Mouse (Mus musculus): ENCODE data around the gene Mrc2. TPM values are rescaled to one million over a fixed set of nuclear protein-coding genes. Genes with fewer than 3 reads are reported as not detected.
A peak's percentile ranks its signal among the peaks of the same experiment; 100 is the strongest.

Gene Mrc2
- polyA plus RNA-seq, 1 experiment from 2014 or later: 3.4 TPM

DNA sequence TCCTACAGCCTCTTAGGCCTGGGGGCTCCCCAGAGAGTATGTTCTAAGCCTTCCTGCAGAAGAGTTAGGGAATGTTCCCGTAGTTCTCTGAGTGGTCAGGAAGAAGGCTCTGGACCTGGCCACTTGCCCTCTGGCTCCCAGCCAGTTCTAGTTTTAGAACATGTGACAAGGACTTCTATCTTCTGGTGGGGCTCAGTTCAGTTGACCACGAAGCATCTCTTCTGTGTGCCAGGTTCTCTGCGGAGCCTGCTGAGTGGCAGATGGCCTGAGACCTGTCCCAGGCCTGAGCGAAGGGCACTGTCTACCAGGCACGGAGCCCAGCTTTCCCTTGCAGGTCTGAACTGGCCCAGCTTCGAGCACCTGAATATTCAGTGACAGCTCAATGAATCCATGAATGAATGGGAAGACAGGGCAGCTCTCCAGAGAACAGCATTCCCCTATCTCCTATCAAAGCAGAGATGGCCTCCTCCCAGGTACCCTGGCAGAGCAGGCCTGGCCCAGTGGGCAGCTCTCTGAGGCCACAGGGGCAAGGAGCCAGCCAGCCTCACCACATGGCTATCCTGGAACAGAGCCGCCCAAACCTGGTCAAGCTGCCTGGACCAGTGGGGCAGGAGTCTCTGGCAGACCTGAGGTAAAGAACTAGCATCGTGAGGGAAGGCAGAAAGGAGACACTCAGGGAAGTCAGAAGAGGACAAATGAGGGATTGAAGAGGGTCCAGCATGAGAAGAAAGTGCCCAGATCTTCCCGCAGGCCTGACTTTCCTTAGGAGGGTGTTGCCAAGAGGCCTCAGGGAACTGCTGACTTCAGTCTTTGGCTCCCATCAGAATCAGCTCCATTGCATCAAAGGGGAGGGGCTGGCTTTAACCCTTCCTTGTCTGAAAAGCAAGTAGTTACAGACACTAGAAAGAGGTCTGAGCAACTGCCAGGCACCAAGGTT lies 60.8 kb downstream of the Mrc2 start:
- H3K4me2 ChIP-seq (replicated peaks): no peak overlapping the region
- no peak overlapping the region for H3K4me3 ChIP-seq (replicated peaks; ENCODE audit: low read length)
- no peaks in the 10 kb centered on the region for H3K9me3 ChIP-seq (ENCODE audit: control insufficient read depth, low read length)
- no peaks in the 10 kb centered on the region for H3K27me3 ChIP-seq (ENCODE audit: control insufficient read depth, insufficient read depth, low read length)
- H3K36me3 ChIP-seq (replicated peaks; ENCODE audit: control insufficient read depth, insufficient read depth): no peaks in the 10 kb centered on the region
- no peak for DNase-seq (ENCODE audit: low spot score)
- no peaks in the 10 kb centered on the region for H3K4me1 ChIP-seq (replicated peaks; ENCODE audit: control insufficient read depth, insufficient read depth, low read length)
- H3K27ac ChIP-seq: no peak overlapping the region
- WGBS: 57% methylated on average over 9 of the region's 9 CpGs
- ATAC-seq (ENCODE audit: low FRiP score): no peak
- H3K9ac ChIP-seq: no peak overlapping the region

DNA sequence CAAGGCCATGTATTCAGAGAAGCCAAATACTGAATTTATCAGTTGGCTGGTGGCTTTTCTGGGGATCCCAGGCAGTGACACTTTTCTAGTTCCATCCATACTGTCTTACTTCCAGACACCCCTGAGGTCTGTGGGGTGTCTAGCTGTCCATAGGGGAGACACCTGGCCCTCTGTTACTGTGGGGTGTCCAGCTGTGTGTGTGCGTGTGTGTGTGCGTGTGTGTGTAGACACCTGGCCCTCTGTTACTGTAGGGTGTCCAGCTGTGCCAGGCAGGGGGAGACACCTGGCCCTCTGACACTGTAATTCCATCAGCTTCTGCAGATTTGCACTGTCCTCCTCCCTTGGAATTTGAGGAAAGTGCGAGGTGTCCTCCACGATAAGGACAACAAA lies 61.4 kb downstream of the Mrc2 start:
- Histone ChIP-seq H3K4me3 (replicated peaks; ENCODE audit: low read length) (no peak overlapping the region), H3K36me3 (replicated peaks; ENCODE audit: control insufficient read depth, insufficient read depth) (no peaks in the 10 kb centered on the region), H3K27me3 (ENCODE audit: control insufficient read depth, insufficient read depth, low read length) (no peaks in the 10 kb centered on the region), H3K9ac (no peak overlapping the region), H3K27ac (no peak overlapping the region), H3K9me3 (ENCODE audit: control insufficient read depth, low read length) (no peaks in the 10 kb centered on the region), H3K4me2 (replicated peaks) (no peak overlapping the region), H3K4me1 (replicated peaks; ENCODE audit: control insufficient read depth, insufficient read depth, low read length) (no peaks in the 10 kb centered on the region)
- 88% methylated on average over 4 of the region's 4 CpGs for WGBS
- ATAC-seq (ENCODE audit: low FRiP score) (no peak), DNase-seq (ENCODE audit: low spot score) (no peak)

GRCm38 (mm10) chr11:105356301-105356700 lies 63.9 kb downstream of the Mrc2 start:
- WGBS: 78% methylated on average over 7 of the region's 7 CpGs
- Histone ChIP-seq H3K27ac (no peak overlapping the region), H3K9ac (no peak overlapping the region), H3K36me3 (replicated peaks; ENCODE audit: control insufficient read depth, insufficient read depth) (no peaks in the 10 kb centered on the region), H3K4me2 (replicated peaks) (no peak overlapping the region), H3K4me3 (replicated peaks; ENCODE audit: low read length) (no peak overlapping the region), H3K27me3 (ENCODE audit: control insufficient read depth, insufficient read depth, low read length) (no peaks in the 10 kb centered on the region), H3K4me1 (replicated peaks; ENCODE audit: control insufficient read depth, insufficient read depth, low read length) (no peaks in the 10 kb centered on the region), H3K9me3 (ENCODE audit: control insufficient read depth, low read length) (no peaks in the 10 kb centered on the region)
- no peak for DNase-seq (ENCODE audit: low spot score)
- no peak for ATAC-seq (ENCODE audit: low FRiP score)

GRCm38 (mm10) chr11:105362041-105362765 lies 69.8 kb downstream of the Mrc2 start:
- Histone ChIP-seq H3K27ac (no peak overlapping the region), H3K9ac (no peak overlapping the region), H3K9me3 (ENCODE audit: control insufficient read depth, low read length) (no peaks in the 10 kb centered on the region), H3K4me3 (replicated peaks; ENCODE audit: low read length) (no peak overlapping the region), H3K27me3 (ENCODE audit: control insufficient read depth, insufficient read depth, low read length) (no peaks in the 10 kb centered on the region), H3K36me3 (replicated peaks; ENCODE audit: control insufficient read depth, insufficient read depth) (no peaks in the 10 kb centered on the region), H3K4me2 (replicated peaks) (no peak overlapping the region), H3K4me1 (replicated peaks; ENCODE audit: control insufficient read depth, insufficient read depth, low read length) (peaks cover 24% of the 10 kb centered on the region)
- 83% methylated on average over 4 of the region's 4 CpGs for WGBS
- DNase-seq (ENCODE audit: low spot score): no peak
- ATAC-seq (ENCODE audit: low FRiP score): no peak

- Histone ChIP-seq H3K4me2 (replicated peaks) (peak overlapping the region; percentile 71), H3K27ac (peak overlapping the region; percentile 85)
- 2% methylated on average over 40 of the region's 40 CpGs for WGBS
Observed at GRCm38 (mm10) chr11:105362946-105363597, 70.6 kb downstream of the Mrc2 start.

GRCm38 (mm10) chr11:105363598-105364385 lies 71.3 kb downstream of the Mrc2 start:
- Histone ChIP-seq H3K4me3 (replicated peaks; ENCODE audit: low read length) (peak overlapping the region; percentile 43), H3K9ac (peak overlapping the region; percentile 77), H3K4me1 (replicated peaks; ENCODE audit: control insufficient read depth, insufficient read depth, low read length) (peaks cover 24% of the 10 kb centered on the region), H3K27me3 (ENCODE audit: control insufficient read depth, insufficient read depth, low read length) (no peaks in the 10 kb centered on the region), H3K36me3 (replicated peaks; ENCODE audit: control insufficient read depth, insufficient read depth) (no peaks in the 10 kb centered on the region), H3K9me3 (ENCODE audit: control insufficient read depth, low read length) (no peaks in the 10 kb centered on the region), H3K27ac (peak overlapping the region; percentile 85), H3K4me2 (replicated peaks) (peak overlapping the region; percentile 71)
- 16% methylated on average over 12 of the region's 12 CpGs for WGBS
- ATAC-seq (ENCODE audit: low FRiP score): peak; percentile 72
- DNase-seq (ENCODE audit: low spot score): peak; percentile 62

More at GRCm38 (mm10) chr11:105362946-105363597, 70.6 kb downstream of the Mrc2 start:
- H3K9ac ChIP-seq: peak overlapping the region; percentile 77
- peaks cover 24% of the 10 kb centered on the region for H3K4me1 ChIP-seq (replicated peaks; ENCODE audit: control insufficient read depth, insufficient read depth, low read length)
- peak overlapping the region; percentile 43 for H3K4me3 ChIP-seq (replicated peaks; ENCODE audit: low read length)
- peak; percentile 80 for ATAC-seq (ENCODE audit: low FRiP score)
- H3K36me3 ChIP-seq (replicated peaks; ENCODE audit: control insufficient read depth, insufficient read depth): no peaks in the 10 kb centered on the region
- H3K27me3 ChIP-seq (ENCODE audit: control insufficient read depth, insufficient read depth, low read length): no peaks in the 10 kb centered on the region
- no peaks in the 10 kb centered on the region for H3K9me3 ChIP-seq (ENCODE audit: control insufficient read depth, low read length)
- peak; percentile 85 for DNase-seq (ENCODE audit: low spot score)

DNA sequence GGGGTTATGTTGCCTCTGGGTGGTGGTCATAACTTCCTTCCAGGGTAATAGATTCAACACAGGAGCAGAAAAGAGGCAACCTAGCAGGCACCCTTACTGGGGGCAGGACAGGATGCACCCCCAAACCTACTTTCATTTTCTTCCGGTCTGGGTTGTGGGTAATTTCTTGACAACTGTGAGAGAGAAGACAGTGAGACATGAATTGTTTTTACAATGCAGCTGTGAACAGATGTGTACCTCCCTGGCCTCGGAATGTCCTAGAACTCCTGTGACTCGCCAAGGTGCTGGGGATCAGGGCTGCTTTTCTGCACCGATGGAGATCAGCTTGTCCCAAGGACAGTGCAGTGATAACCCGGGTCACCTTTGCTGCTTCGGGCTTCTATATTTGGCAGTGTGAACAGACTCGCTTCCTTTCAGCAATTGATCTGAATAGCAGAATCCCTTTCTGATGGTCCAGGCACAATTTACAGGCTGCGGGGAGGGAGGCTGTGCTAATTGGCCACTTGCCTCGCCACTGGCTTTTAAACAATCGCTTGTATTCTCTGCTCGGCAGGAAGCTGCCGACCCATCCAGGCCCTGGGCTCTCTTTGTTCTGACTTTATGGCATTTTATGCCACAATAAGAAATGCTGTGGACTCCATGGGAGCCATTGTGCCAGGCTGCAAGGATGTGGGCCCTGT lies 72.1 kb downstream of the Mrc2 start:
- no peaks in the 10 kb centered on the region for H3K27me3 ChIP-seq (ENCODE audit: control insufficient read depth, insufficient read depth, low read length)
- 10% methylated on average over 12 of the region's 12 CpGs for WGBS
- H3K4me2 ChIP-seq (replicated peaks): peak overlapping the region; percentile 71
- H3K4me3 ChIP-seq (replicated peaks; ENCODE audit: low read length): peak overlapping the region; percentile 43
- no peak for ATAC-seq (ENCODE audit: low FRiP score)
- H3K27ac ChIP-seq: peak overlapping the region; percentile 85
- no peaks in the 10 kb centered on the region for H3K36me3 ChIP-seq (replicated peaks; ENCODE audit: control insufficient read depth, insufficient read depth)
- no peaks in the 10 kb centered on the region for H3K9me3 ChIP-seq (ENCODE audit: control insufficient read depth, low read length)
- H3K9ac ChIP-seq: peak overlapping the region; percentile 77
- DNase-seq (ENCODE audit: low spot score): peak; percentile 58
- H3K4me1 ChIP-seq (replicated peaks; ENCODE audit: control insufficient read depth, insufficient read depth, low read length): peaks cover 24% of the 10 kb centered on the region

GRCm38 (mm10) chr11:105365611-105366010 lies 73.2 kb downstream of the Mrc2 start:
- H3K27me3 ChIP-seq (ENCODE audit: control insufficient read depth, insufficient read depth, low read length): no peaks in the 10 kb centered on the region
- DNase-seq (ENCODE audit: low spot score): no peak
- peaks cover 24% of the 10 kb centered on the region for H3K4me1 ChIP-seq (replicated peaks; ENCODE audit: control insufficient read depth, insufficient read depth, low read length)
- WGBS: 93% methylated on average over 3 of the region's 3 CpGs
- H3K4me3 ChIP-seq (replicated peaks; ENCODE audit: low read length): no peak overlapping the region
- H3K9me3 ChIP-seq (ENCODE audit: control insufficient read depth, low read length): no peaks in the 10 kb centered on the region
- peak overlapping the region; percentile 71 for H3K4me2 ChIP-seq (replicated peaks)
- H3K36me3 ChIP-seq (replicated peaks; ENCODE audit: control insufficient read depth, insufficient read depth): no peaks in the 10 kb centered on the region
- no peak for ATAC-seq (ENCODE audit: low FRiP score)
- peak overlapping the region; percentile 77 for H3K9ac ChIP-seq
- H3K27ac ChIP-seq: peak overlapping the region; percentile 85

Measured in hindbrain, embryonic 14.5 days (tissue).